Mouse (Mus musculus): ENCODE results near the gene Cd70. TPM values are rescaled to one million over a fixed set of nuclear protein-coding genes. Genes with fewer than 3 reads are reported as not detected.

Gene Cd70
- polyA plus RNA-seq, 1 experiment from 2014 or later, result not detected

- H3K27ac ChIP-seq (replicated peaks), result no peak overlapping the region
- no peaks in the 10 kb centered on the region for H3K4me1 ChIP-seq
- H3K9me3 ChIP-seq (replicated peaks), result no peaks in the 10 kb centered on the region
- no peak overlapping the region for H3K4me3 ChIP-seq (replicated peaks)
- no peaks in the 10 kb centered on the region for H3K27me3 ChIP-seq
- H3K36me3 ChIP-seq, result no peaks in the 10 kb centered on the region
- ATAC-seq (ENCODE audit: insufficient number of reproducible peaks, low FRiP score, low TSS enrichment, low read depth), result no peak
- H3K9ac ChIP-seq, result no peak overlapping the region
- 59% methylated on average over 5 of the region's 5 CpGs for WGBS
- no peak overlapping the region for H3K4me2 ChIP-seq (replicated peaks)
These were observed 21.2 kb upstream of the Cd70 start for GRCm38 (mm10) chr17:57170616-57171260.

- 14% methylated on average over 11 of the region's 11 CpGs for WGBS
- Histone ChIP-seq H3K9ac (no peak overlapping the region), H3K27me3 (no peaks in the 10 kb centered on the region), H3K9me3 (replicated peaks) (no peaks in the 10 kb centered on the region), H3K4me1 (no peaks in the 10 kb centered on the region), H3K36me3 (no peaks in the 10 kb centered on the region), H3K27ac (replicated peaks) (no peak overlapping the region), H3K4me2 (replicated peaks) (no peak overlapping the region), H3K4me3 (replicated peaks) (no peak overlapping the region)
- ATAC-seq (ENCODE audit: insufficient number of reproducible peaks, low FRiP score, low TSS enrichment, low read depth), result 0 out of 2 replicates have a peak, but pooled peaks have one; percentile 63
These were observed 17.5 kb upstream of the Cd70 start for GRCm38 (mm10) chr17:57166800-57167791.

GRCm38 (mm10) chr17:57153787-57154186 lies 4.2 kb upstream of the Cd70 start:
- no peak overlapping the region for H3K27ac ChIP-seq (replicated peaks)
- no peaks in the 10 kb centered on the region for H3K36me3 ChIP-seq
- H3K9ac ChIP-seq, result no peak overlapping the region
- peaks cover 9% of the 10 kb centered on the region for H3K4me1 ChIP-seq
- H3K9me3 ChIP-seq (replicated peaks), result no peaks in the 10 kb centered on the region
- ATAC-seq (ENCODE audit: insufficient number of reproducible peaks, low FRiP score, low TSS enrichment, low read depth), result no peak
- no peak overlapping the region for H3K4me2 ChIP-seq (replicated peaks)
- WGBS, result 77% methylated on average over 4 of the region's 4 CpGs
- H3K27me3 ChIP-seq, result peaks cover 20% of the 10 kb centered on the region
- H3K4me3 ChIP-seq (replicated peaks), result no peak overlapping the region

GRCm38 (mm10) chr17:57153006-57153405 lies 3.4 kb upstream of the Cd70 start:
- no peak for ATAC-seq (ENCODE audit: insufficient number of reproducible peaks, low FRiP score, low TSS enrichment, low read depth)
- H3K27me3 ChIP-seq, result peaks cover 28% of the 10 kb centered on the region

GRCm38 (mm10) chr17:57148343-57148742 lies 1.2 kb downstream of the Cd70 start:
- Histone ChIP-seq H3K27ac (replicated peaks) (no peak overlapping the region), H3K4me1 (peaks cover 9% of the 10 kb centered on the region), H3K27me3 (peaks cover 51% of the 10 kb centered on the region), H3K4me2 (replicated peaks) (no peak overlapping the region), H3K9me3 (replicated peaks) (no peaks in the 10 kb centered on the region), H3K36me3 (no peaks in the 10 kb centered on the region), H3K4me3 (replicated peaks) (no peak overlapping the region), H3K9ac (no peak overlapping the region)
- no peak for ATAC-seq (ENCODE audit: insufficient number of reproducible peaks, low FRiP score, low TSS enrichment, low read depth)
- WGBS, result 57% methylated on average over 4 of the region's 4 CpGs

More at GRCm38 (mm10) chr17:57153006-57153405, 3.4 kb upstream of the Cd70 start:
- no peak overlapping the region for H3K9ac ChIP-seq
- H3K27ac ChIP-seq (replicated peaks), result no peak overlapping the region
- no peaks in the 10 kb centered on the region for H3K9me3 ChIP-seq (replicated peaks)
- no peak overlapping the region for H3K4me3 ChIP-seq (replicated peaks)
- no peak overlapping the region for H3K4me2 ChIP-seq (replicated peaks)
- peaks cover 9% of the 10 kb centered on the region for H3K4me1 ChIP-seq
- H3K36me3 ChIP-seq, result no peaks in the 10 kb centered on the region
- 79% methylated on average over 6 of the region's 6 CpGs for whole genome bisulfite sequencing

GRCm38 (mm10) chr17:57145115-57145514 lies 4.5 kb downstream of the Cd70 start:
- Histone ChIP-seq H3K4me3 (replicated peaks) (no peak overlapping the region), H3K9ac (no peak overlapping the region), H3K27me3 (peaks cover 44% of the 10 kb centered on the region), H3K4me2 (replicated peaks) (no peak overlapping the region), H3K4me1 (peaks cover 9% of the 10 kb centered on the region), H3K36me3 (no peaks in the 10 kb centered on the region), H3K9me3 (replicated peaks) (no peaks in the 10 kb centered on the region), H3K27ac (replicated peaks) (no peak overlapping the region)
- no peak for ATAC-seq (ENCODE audit: insufficient number of reproducible peaks, low FRiP score, low TSS enrichment, low read depth)
- WGBS, result 51% methylated on average over 1 of the region's 1 CpGs

GRCm38 (mm10) chr17:57143704-57144103 lies 5.9 kb downstream of the Cd70 start:
- Histone ChIP-seq H3K4me2 (replicated peaks) (no peak overlapping the region), H3K4me1 (no peaks in the 10 kb centered on the region), H3K9ac (no peak overlapping the region), H3K27me3 (peaks cover 30% of the 10 kb centered on the region), H3K4me3 (replicated peaks) (no peak overlapping the region), H3K9me3 (replicated peaks) (no peaks in the 10 kb centered on the region), H3K27ac (replicated peaks) (no peak overlapping the region), H3K36me3 (no peaks in the 10 kb centered on the region)
- no peak for ATAC-seq (ENCODE audit: insufficient number of reproducible peaks, low FRiP score, low TSS enrichment, low read depth)
- WGBS, result 82% methylated on average over 3 of the region's 3 CpGs

- H3K9ac ChIP-seq, result no peak overlapping the region
- H3K9me3 ChIP-seq (replicated peaks), result no peaks in the 10 kb centered on the region
- no peaks in the 10 kb centered on the region for H3K27me3 ChIP-seq
- no peak for ATAC-seq (ENCODE audit: insufficient number of reproducible peaks, low FRiP score, low TSS enrichment, low read depth)
- 78% methylated on average over 3 of the region's 3 CpGs for WGBS
- H3K4me2 ChIP-seq (replicated peaks), result no peak overlapping the region
- H3K27ac ChIP-seq (replicated peaks), result no peak overlapping the region
- H3K4me3 ChIP-seq (replicated peaks), result no peak overlapping the region
- H3K36me3 ChIP-seq, result no peaks in the 10 kb centered on the region
- H3K4me1 ChIP-seq, result no peaks in the 10 kb centered on the region
These were observed 9.9 kb downstream of the Cd70 start for GRCm38 (mm10) chr17:57139708-57140107.

- Histone ChIP-seq H3K27me3 (no peaks in the 10 kb centered on the region), H3K9me3 (replicated peaks) (no peaks in the 10 kb centered on the region), H3K4me3 (replicated peaks) (no peak overlapping the region), H3K27ac (replicated peaks) (no peak overlapping the region), H3K4me2 (replicated peaks) (no peak overlapping the region), H3K9ac (no peak overlapping the region), H3K36me3 (no peaks in the 10 kb centered on the region), H3K4me1 (no peaks in the 10 kb centered on the region)
- 76% methylated on average over 4 of the region's 4 CpGs for WGBS
- ATAC-seq (ENCODE audit: insufficient number of reproducible peaks, low FRiP score, low TSS enrichment, low read depth), result no peak
These were observed 10.9 kb downstream of the Cd70 start for GRCm38 (mm10) chr17:57138676-57139075.

GRCm38 (mm10) chr17:57135635-57136034 lies 13.9 kb downstream of the Cd70 start:
- Histone ChIP-seq H3K4me3 (replicated peaks) (no peak overlapping the region), H3K4me2 (replicated peaks) (no peak overlapping the region), H3K27ac (replicated peaks) (no peak overlapping the region), H3K27me3 (no peaks in the 10 kb centered on the region), H3K36me3 (no peaks in the 10 kb centered on the region), H3K9me3 (replicated peaks) (no peaks in the 10 kb centered on the region), H3K9ac (no peak overlapping the region), H3K4me1 (no peaks in the 10 kb centered on the region)
- 65% methylated on average over 3 of the region's 3 CpGs for WGBS
- ATAC-seq (ENCODE audit: insufficient number of reproducible peaks, low FRiP score, low TSS enrichment, low read depth), result no peak

- ATAC-seq (ENCODE audit: insufficient number of reproducible peaks, low FRiP score, low TSS enrichment, low read depth), result no peak
- Histone ChIP-seq H3K9ac (no peak overlapping the region), H3K36me3 (no peaks in the 10 kb centered on the region), H3K4me1 (no peaks in the 10 kb centered on the region), H3K27ac (replicated peaks) (no peak overlapping the region), H3K27me3 (no peaks in the 10 kb centered on the region), H3K4me3 (replicated peaks) (no peak overlapping the region), H3K9me3 (replicated peaks) (no peaks in the 10 kb centered on the region), H3K4me2 (replicated peaks) (no peak overlapping the region)
- 76% methylated on average over 2 of the region's 2 CpGs for WGBS
These were observed 14.9 kb downstream of the Cd70 start for GRCm38 (mm10) chr17:57134693-57135092.

Data from embryonic facial prominence, embryonic 15.5 days (tissue).